Mouse (Mus musculus): ENCODE results near the gene Adarb2.

The Adarb2 gene

DNA sequence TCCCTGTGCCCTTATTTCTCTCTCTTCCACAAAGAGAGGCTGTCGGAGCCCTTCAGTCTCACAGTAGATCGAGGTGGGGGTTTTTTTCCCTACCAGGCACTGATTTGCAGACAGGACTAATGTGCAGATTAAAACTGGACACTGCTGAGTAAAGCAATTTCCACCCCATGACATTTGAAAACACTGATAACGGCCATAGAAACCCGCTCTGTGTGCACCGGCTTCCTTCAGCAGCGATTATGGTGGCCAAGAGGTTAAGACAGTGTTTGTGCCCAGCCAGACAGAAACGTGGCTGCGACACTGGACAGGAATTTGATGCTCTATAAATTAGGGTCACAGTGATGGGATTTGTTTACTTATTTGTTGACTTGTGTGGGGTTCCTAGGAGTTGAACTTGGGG lies 590.6 kb downstream of the Adarb2 start:
- no peak for DNase-seq (ENCODE audit: low spot score)

DNA sequence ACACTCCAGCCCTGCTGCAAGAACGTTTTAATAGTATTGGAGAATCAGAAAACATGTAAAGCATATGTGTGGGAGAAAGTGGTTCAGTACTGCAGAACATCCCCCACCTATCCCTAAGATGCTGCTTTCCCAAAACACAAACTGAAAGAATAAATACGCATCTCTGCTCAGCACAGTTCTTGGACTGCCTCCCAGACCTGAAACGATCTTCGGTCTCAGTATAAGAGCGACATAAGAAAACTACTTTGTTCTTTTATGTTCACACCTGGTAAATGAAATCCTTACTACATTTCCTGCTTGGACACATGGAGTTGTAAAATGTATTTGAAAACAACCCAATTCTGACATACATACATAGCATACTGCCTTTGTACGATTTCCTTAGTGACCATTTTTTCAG lies 597.9 kb downstream of the Adarb2 start:
- no peak for DNase-seq (ENCODE audit: low spot score)

DNA sequence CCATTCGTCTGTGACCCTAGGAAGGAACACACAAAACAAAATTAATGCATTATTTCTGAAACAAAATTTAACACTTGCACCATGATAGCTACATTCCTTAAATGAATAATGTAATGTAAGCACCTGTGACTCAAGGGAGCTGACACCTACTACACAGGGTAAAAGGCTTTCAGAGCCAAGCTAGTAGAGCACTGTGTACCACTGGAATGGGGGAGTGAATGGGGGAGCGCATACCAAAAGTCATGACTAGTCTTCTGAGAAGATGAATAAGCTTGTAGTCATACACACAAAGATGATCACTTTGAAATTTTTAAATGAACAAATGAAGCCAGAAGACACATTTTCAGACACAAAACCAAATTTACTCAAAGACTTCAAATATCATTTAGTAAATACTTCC lies 603.3 kb downstream of the Adarb2 start:
- no peak for DNase-seq (ENCODE audit: low spot score)
